Mouse (Mus musculus): ENCODE results near the gene 2410141K09Rik. TPM values are rescaled to one million over a fixed set of nuclear protein-coding genes. Genes with fewer than 3 reads are reported as not detected.

2410141K09Rik gene
- not detected in 2 replicates for polyA plus RNA-seq (2015; fragmentation: Nextera tagmentation; extraction: Ambion mirVana)

DNA sequence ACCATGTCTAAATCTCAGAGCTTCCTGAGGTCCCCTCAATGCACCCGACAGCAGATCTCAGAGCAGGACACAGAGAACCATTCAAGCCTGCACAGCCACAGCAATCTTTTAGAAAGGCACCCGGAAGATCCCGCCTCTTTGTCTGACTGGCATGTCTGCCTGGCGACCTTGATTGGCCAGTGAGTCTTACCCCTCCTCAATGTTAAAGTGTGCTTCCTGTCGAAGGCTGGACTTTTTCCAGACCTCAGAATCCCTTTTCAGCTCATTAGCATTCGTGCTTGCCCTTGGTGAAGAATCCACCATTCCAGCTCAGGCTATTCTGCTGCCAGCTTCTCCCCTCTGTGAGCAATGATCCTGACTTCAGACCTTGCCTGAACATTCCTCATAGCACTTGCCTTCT lies at the start of gene 2410141K09Rik:
2410141K09Rik (minus strand) TSS at position 101 of the 400 bp plus-strand sequence.

Other genes starting within 250 kb of the 2410141K09Rik start
- not detected in 2 replicates for gene Gm10772, start 213.5 kb downstream of the 2410141K09Rik start, polyA plus RNA-seq (2015; fragmentation: Nextera tagmentation; extraction: Ambion mirVana)